ENCODE assay signal across 8 mouse cellular contexts in the genomic region with DNA sequence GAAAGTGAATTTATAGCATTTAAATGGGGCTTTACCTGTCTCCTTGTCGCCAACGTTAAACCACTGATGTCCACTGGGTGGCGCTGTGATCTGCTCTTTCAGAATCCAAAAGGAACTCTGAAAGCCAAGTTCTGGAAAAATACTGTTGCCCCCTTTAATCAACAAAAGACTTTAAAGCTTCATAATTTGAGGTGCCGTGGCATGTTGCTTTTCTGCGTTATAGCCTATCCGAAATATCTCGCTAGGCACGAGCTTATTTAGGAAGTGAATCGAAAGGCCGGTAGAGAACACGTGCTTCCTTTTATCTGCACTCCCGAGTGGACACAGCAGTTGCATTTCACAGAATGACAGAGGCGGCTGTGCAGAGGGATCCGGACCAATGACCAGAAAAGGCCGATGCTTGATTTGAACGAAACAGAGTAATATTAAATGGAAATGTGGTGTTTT. TPM values are rescaled to one million over a fixed set of nuclear protein-coding genes. Genes with fewer than 3 reads are reported as not detected.
DNase-seq lines count a peak whose midpoint lies in the region; ATAC-seq lines count a peak whose summit lies in the region.

No protein-coding gene starts in this region.

- 0 out of 2 replicates have a peak overlapping the region, but pooled peaks have one; percentile 23 for H3K9ac ChIP-seq in kidney, embryonic 14.5 days (ENCODE audit: low read depth, low read length)
- peak overlapping the region; percentile 28; the same call in 1 of the 2 replicates for H3K9ac ChIP-seq in liver, embryonic 13.5 days

- no peak for ATAC-seq in kidney, embryonic 14.5 days (ENCODE audit: low FRiP score, low TSS enrichment)
- no peak for ATAC-seq in liver, embryonic 13.5 days (ENCODE audit: low read depth)

- H3K9me3 ChIP-seq in kidney, embryonic 14.5 days (ENCODE audit: control insufficient read depth, low read length): no peaks in the 10 kb centered on the region
- H3K9me3 ChIP-seq in liver, embryonic 13.5 days (replicated peaks): no peaks in the 10 kb centered on the region

- no peak overlapping the region for H3K27ac ChIP-seq in kidney, embryonic 14.5 days (ENCODE audit: low read depth, low read length)
- H3K27ac ChIP-seq in liver, embryonic 13.5 days: no peak overlapping the region

- DNase-seq in 416B (ENCODE audit: low read depth): peak; percentile 76
- peak; percentile 42 for DNase-seq in T-cell, adult 2 months (ENCODE audit: low spot score)
- DNase-seq in cerebellum, postnatal 36 days: peak; percentile 66 to 73
- DNase-seq in gastrocnemius, postnatal 36 days: peak; percentile 48 to 57
- peak; percentile 41 for DNase-seq in liver, embryonic 13.5 days
- peak; percentile 37 to 54 for DNase-seq in natural killer cell, adult 2 months (ENCODE audit: low spot score in 2 of 2)
- peak; percentile 92 for DNase-seq in testis, postnatal 10 days (ENCODE audit: low spot score)

- peaks cover 7% of the 10 kb centered on the region; the same call in 1 of the 2 replicates for H3K4me1 ChIP-seq in kidney, embryonic 14.5 days (ENCODE audit: control insufficient read depth, insufficient read depth, low read length)
- peaks cover 21% of the 10 kb centered on the region for H3K4me1 ChIP-seq in liver, embryonic 13.5 days (replicated peaks)

- peaks cover 30% of the 10 kb centered on the region; the same call in 1 of the 2 replicates for H3K27me3 ChIP-seq in kidney, embryonic 14.5 days (ENCODE audit: control insufficient read depth, insufficient read depth, low read length)
- H3K27me3 ChIP-seq in liver, embryonic 13.5 days: peaks cover 40% of the 10 kb centered on the region

- H3K4me3 ChIP-seq in kidney, embryonic 14.5 days (ENCODE audit: low read length): peak overlapping the region; percentile 33
- peak overlapping the region; percentile 43 for H3K4me3 ChIP-seq in liver, embryonic 13.5 days (replicated peaks)

- 8% methylated on average over 16 of the region's 16 CpGs for WGBS in kidney, embryonic 14.5 days
- 5% methylated on average over 16 of the region's 16 CpGs for WGBS in liver, embryonic 13.5 days (ENCODE audit: insufficient replicate concordance)

- H3K36me3 ChIP-seq in kidney, embryonic 14.5 days (ENCODE audit: control insufficient read depth, insufficient read depth, low read length): no peaks in the 10 kb centered on the region
- H3K36me3 ChIP-seq in liver, embryonic 13.5 days: no peaks in the 10 kb centered on the region

- intact Hi-C loops in gastrocnemius, postnatal 36 days (cut with DNase I): loop anchor here (5.0 kb wide), 2 partner anchors 39 to 319 kb away; no protein-coding TSS in a partner anchor

- peak overlapping the region; percentile 42 for H3K4me2 ChIP-seq in kidney, embryonic 14.5 days (replicated peaks; ENCODE audit: low read depth, low read length)
- peak overlapping the region; percentile 56 for H3K4me2 ChIP-seq in liver, embryonic 13.5 days

RNA-seq across cellular contexts. Expression of gene Chaf1b, which starts 54.7 kb away (rescaled TPM):
- under 1 TPM; 0.36 to 0.57 TPM for total RNA-seq in gastrocnemius, postnatal 36 days (2021)
- polyA plus RNA-seq in kidney, embryonic 14.5 days (2014; fragmentation: Nextera tagmentation; extraction: Ambion mirVana): 91.6 and 91.7 TPM in 2 replicates
- 58.1 and 65.6 TPM in 2 replicates for polyA plus RNA-seq in liver, embryonic 13.5 days (2015; fragmentation: Nextera tagmentation; extraction: Ambion mirVana)

Comparison
In these comparisons a context has a peak if more than half of its experiments do, and no peak if none do; other contexts are left out.
1. DNase-seq: peak in every context shown above with its lines; median percentile 92 in testis, postnatal 10 days; 76 in 416B; 70 in cerebellum, postnatal 36 days; 52 in gastrocnemius, postnatal 36 days; 46 in natural killer cell, adult 2 months; 42 in T-cell, adult 2 months; 41 in liver, embryonic 13.5 days.